Mouse (Mus musculus) lung, embryonic 14.5 days (tissue): ENCODE results near the gene Mylk. TPM values are rescaled to one million over a fixed set of nuclear protein-coding genes. Genes with fewer than 3 reads are reported as not detected.
"Not testable (repeated sequence)": the region's sequence is repeated elsewhere in the genome, so short reads cannot be mapped to it uniquely, and the experiment has no call there.

Experiments
- ATAC-seq: fragments of 200-750 bp; cut with Nextera tagmentation; 2 replicates; pipeline ENCODE4 v1.8.0; 2017; ENCODE audit warnings: mild to moderate bottlenecking, moderate TSS enrichment, moderate library complexity; ENCODE audit not compliant: insufficient read depth
- DNase-seq: peaks from one replicate; pipeline ENCODE4 v3.0.0-alpha.2; 2015
- H3K27ac ChIP-seq: fragments of 300-500 bp; sonication (generic); 2 replicates; pipeline ENCODE4 v1.5.1; 2014; ENCODE audit warnings: low read depth, mild to moderate bottlenecking, moderate library complexity
- H3K27me3 ChIP-seq: fragments of 300-500 bp; sonication (generic); 2 replicates; pipeline ENCODE4 v1.6.1; 2014; ENCODE audit warnings: low read length, control low read depth; ENCODE audit not compliant: insufficient read depth
- H3K36me3 ChIP-seq: fragments of 300-500 bp; sonication (generic); 2 replicates; pipeline ENCODE4 v1.6.1; 2014; ENCODE audit warnings: control low read depth; ENCODE audit not compliant: insufficient read depth
- H3K4me1 ChIP-seq: fragments of 300-500 bp; sonication (generic); 2 replicates; pipeline ENCODE4 v1.6.1; 2014; ENCODE audit warnings: antibody characterized with exemption, control low read depth; ENCODE audit not compliant: insufficient read depth
- H3K4me2 ChIP-seq: fragments of 300-500 bp; sonication (generic); 2 replicates; pipeline ENCODE4 v1.6.1; 2014; ENCODE audit warnings: mild to moderate bottlenecking
- H3K4me3 ChIP-seq: fragments of 300-500 bp; sonication (generic); 2 replicates; pipeline ENCODE4 v1.5.1; 2014; ENCODE audit warnings: low read depth, low read length
- H3K9ac ChIP-seq: fragments of 300-500 bp; sonication (generic); 2 replicates; pipeline ENCODE4 v1.6.1; 2014
- H3K9me3 ChIP-seq: fragments of 300-500 bp; sonication (generic); 2 replicates; pipeline ENCODE4 v1.6.1; 2016; ENCODE audit warnings: low read depth, low read length, control low read depth
- CTCF ChIP-seq: IDR thresholded peaks from 2 replicates; pipeline ENCODE4 v1.5.1; 2016; ENCODE audit warnings: antibody characterized with exemption, low read depth
- WGBS: fragments of 180-500 bp; shearing (Covaris S2); extraction: QIAGEN DNeasy Blood & Tissue Kit; methylation state at CpG from one replicate; pipeline ENCODE4 v1.1.7; 2014; 5-methylcytosine and 5-hydroxymethylcytosine counted together
- polyA plus RNA-seq: library from polyadenylated mRNA; unstranded; fragments of >200 nt; fragmentation: Nextera tagmentation; extraction: Ambion mirVana; gene quantifications from 2 replicates; pipeline ENCODE4 v1.2.1, GENCODE M21; 2014

Gene Mylk
- polyA plus RNA-seq, result 117 and 122 TPM in 2 replicates

DNA sequence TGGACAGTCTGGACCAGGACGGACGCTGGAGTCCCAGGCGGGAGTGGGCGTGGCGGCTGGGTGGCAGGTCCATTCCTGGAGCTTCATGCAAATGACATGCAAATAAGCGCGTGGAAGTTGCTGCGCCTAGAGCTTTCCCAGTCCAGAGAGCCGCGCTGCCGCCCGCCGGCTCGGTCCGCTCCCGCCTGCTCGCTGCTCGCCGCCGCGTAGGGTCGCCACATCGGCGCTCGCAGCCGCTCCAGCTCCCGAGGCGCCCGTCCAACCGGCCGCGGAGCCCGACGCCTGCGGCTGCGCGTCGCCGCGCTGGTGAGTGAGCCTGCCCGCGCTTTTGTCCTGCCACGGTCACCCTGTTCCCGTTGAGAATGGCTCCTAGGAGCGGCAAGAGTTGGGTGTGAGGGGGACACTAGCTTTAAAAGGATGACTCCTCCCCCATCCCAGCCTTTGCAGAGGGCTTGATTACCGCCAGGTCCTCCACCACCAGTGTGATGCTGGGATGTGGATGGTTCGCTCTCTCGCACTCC lies at the start of gene Mylk:
Mylk (plus strand) TSS at position 146 of the 521 bp plus-strand sequence.
- H3K4me3 ChIP-seq, result peak within 1 kb of the TSS; percentile 50
- DNase-seq, result peak; percentile 95
- H3K27ac ChIP-seq, result peak within 1 kb of the TSS; percentile 37; the same call in 1 of the 2 replicates
- peak within 1 kb of the TSS; percentile 53 for H3K9ac ChIP-seq
- peak within 1 kb of the TSS; percentile 87 for H3K4me2 ChIP-seq
- H3K36me3 ChIP-seq, result no peaks in the 10 kb centered on the region
- 0 out of 2 replicates have a peak, but pooled peaks cover 6% of the 10 kb centered on the region for H3K27me3 ChIP-seq
- TF ChIP-seq CTCF, result no peak
- H3K9me3 ChIP-seq, result no peaks in the 10 kb centered on the region
- peak; percentile 95 for ATAC-seq
- peaks cover 4% of the 10 kb centered on the region; the same call in 1 of the 2 replicates for H3K4me1 ChIP-seq
- whole genome bisulfite sequencing, result under 1% methylated on average over 48 of the region's 48 CpGs

DNA sequence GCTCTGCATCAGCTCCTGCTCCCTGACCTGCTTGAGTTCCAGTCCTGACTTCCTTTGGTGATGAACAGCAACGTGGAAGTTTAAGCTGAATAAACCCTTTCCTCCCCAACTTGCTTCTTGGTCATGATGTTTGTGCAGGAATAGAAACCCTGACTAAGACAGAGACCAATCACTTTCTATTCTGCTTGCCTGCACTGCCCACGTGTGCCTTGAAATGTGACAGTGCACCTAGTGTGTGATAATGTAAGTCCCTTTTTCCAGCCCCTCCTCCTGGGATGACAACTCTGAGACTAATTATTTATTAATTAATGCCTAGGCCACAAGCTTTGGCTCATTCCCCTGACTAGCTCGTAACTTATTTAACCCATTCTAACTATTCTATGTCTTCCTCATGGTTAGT lies 46.3 kb upstream of the Mylk start:
- 66% methylated on average over 3 of the region's 3 CpGs for WGBS
- H3K4me2 ChIP-seq, result not testable (repeated sequence)
- H3K36me3 ChIP-seq, result peaks cover 15% of the 10 kb centered on the region; the same call in 1 of the 2 replicates

DNA sequence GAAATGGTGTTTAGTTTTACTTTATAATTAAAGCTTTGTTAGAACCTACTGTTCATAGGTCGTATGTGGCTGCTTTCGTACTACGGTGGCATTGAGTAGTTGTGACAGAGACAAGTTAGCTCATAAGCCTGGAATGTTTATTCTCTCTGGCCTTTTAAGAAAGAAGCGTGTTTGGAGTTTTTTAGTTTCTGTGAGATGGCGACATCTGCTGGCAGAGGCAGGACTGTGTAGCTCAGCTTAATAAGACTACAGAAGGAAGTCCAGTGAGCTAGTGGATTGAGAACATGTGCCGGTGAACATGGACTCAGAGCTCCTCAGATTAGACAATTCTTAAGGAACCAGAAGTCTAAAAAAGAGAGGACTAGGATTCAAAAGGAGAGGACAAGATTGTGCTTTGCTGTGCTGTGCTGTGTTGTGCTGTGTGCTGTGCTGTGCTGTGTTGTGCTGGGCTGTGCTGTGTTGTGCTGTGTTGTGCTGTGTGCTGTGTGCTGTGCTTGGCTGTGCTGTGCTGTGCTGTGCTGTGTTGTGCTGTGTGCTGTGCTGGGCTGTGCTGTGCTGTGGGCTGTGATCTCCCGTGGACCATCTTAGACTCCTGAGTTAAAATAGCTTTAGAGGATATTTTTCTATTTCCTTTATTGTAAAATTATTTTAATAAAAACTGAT lies 44.7 kb upstream of the Mylk start:
- H3K9me3 ChIP-seq, result no peaks in the 10 kb centered on the region
- peak; percentile 83 for TF ChIP-seq CTCF
- H3K27ac ChIP-seq, result no peak overlapping the region
- no peak overlapping the region for H3K4me3 ChIP-seq
- H3K27me3 ChIP-seq, result no peaks in the 10 kb centered on the region
- peaks cover 22% of the 10 kb centered on the region for H3K36me3 ChIP-seq
- 16% methylated on average over 7 of the region's 7 CpGs for WGBS
- no peaks in the 10 kb centered on the region for H3K4me1 ChIP-seq
- ATAC-seq (peak; percentile 86), DNase-seq (peak; percentile 96)
- H3K9ac ChIP-seq, result no peak overlapping the region
- no peak overlapping the region for H3K4me2 ChIP-seq

More for the DNA sequence above, 46.3 kb upstream of the Mylk start:
- H3K27me3 ChIP-seq, DNase-seq, ATAC-seq, H3K4me3 ChIP-seq, H3K27ac ChIP-seq, H3K9me3 ChIP-seq, H3K9ac ChIP-seq, H3K4me1 ChIP-seq: not testable (repeated sequence)

GRCm38 (mm10) chr16:34700828-34701216 lies 44.2 kb upstream of the Mylk start:
- H3K9ac ChIP-seq, result no peak overlapping the region
- peaks cover 27% of the 10 kb centered on the region for H3K36me3 ChIP-seq
- no peak overlapping the region for H3K4me3 ChIP-seq
- no peak overlapping the region for H3K4me2 ChIP-seq
- peak; percentile 43; the same call in 1 of the 2 replicates for ATAC-seq
- WGBS, result 59% methylated on average over 6 of the region's 6 CpGs
- no peak overlapping the region for H3K27ac ChIP-seq
- TF ChIP-seq CTCF, result no peak
- H3K4me1 ChIP-seq, result no peaks in the 10 kb centered on the region
- H3K27me3 ChIP-seq, result no peaks in the 10 kb centered on the region
- no peaks in the 10 kb centered on the region for H3K9me3 ChIP-seq
- peak; percentile 17 for DNase-seq

DNA sequence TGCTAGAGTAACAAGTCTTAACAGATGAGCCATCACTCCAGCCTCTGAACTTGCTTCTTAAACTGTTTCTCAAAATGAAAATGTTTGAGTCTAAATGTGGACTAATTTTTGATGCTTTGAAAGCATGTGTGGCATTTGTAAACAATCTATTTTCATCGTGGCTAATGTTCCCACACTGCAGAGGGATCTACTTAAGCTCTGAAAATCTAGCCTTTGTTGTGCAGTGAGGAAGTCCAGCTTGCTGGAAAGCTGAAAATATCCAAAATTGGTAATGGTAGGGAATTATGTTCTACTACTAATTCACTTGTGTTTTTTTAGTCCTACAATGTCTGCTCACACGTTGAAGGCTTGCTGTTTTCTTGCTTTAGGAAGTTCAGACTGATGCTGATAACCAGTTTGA lies 39.0 kb upstream of the Mylk start:
- ATAC-seq (no peak), DNase-seq (peak; percentile 39)
- no peak overlapping the region for H3K4me3 ChIP-seq
- TF ChIP-seq CTCF, result no peak
- no peaks in the 10 kb centered on the region for H3K4me1 ChIP-seq
- peak overlapping the region; percentile 61; the same call in 1 of the 2 replicates for H3K27ac ChIP-seq
- H3K9me3 ChIP-seq, result no peaks in the 10 kb centered on the region
- H3K9ac ChIP-seq, result no peak overlapping the region
- H3K27me3 ChIP-seq, result no peaks in the 10 kb centered on the region
- WGBS, result 60% methylated on average over 2 of the region's 2 CpGs
- H3K36me3 ChIP-seq, result peaks cover 37% of the 10 kb centered on the region
- H3K4me2 ChIP-seq, result no peak overlapping the region

DNA sequence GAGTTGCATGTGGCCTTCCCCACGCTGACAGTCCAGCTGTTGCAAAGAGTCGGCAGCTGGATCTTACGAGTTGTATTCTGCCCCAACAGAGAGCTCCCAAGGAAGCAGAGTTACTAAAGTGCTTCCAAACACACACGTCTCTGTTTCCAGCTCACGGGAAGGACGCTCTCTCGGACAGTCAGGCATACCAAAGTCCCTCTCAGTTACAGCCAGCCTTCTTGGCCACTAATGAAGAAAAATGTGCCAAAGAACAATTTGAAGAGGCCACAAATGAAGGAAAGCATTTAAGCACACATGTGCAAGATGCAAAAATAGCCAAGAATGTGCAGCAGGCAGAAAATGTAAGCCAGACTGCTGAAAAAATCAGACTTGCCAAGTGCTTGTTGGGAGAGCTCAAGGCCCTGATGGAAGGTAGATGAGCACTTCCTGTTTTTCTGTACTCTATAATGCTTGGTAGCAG lies 38.5 kb upstream of the Mylk start:
- 51% methylated on average over 7 of the region's 7 CpGs for WGBS
- ATAC-seq, result no peak
- H3K27me3 ChIP-seq, result no peaks in the 10 kb centered on the region
- H3K9me3 ChIP-seq, result no peaks in the 10 kb centered on the region
- no peak overlapping the region for H3K4me2 ChIP-seq
- H3K4me3 ChIP-seq, result no peak overlapping the region
- peak; percentile 47 for DNase-seq
- no peaks in the 10 kb centered on the region for H3K4me1 ChIP-seq
- H3K27ac ChIP-seq, result peak overlapping the region; percentile 61; the same call in 1 of the 2 replicates
- no peak for TF ChIP-seq CTCF
- H3K36me3 ChIP-seq, result peaks cover 37% of the 10 kb centered on the region
- no peak overlapping the region for H3K9ac ChIP-seq

DNA sequence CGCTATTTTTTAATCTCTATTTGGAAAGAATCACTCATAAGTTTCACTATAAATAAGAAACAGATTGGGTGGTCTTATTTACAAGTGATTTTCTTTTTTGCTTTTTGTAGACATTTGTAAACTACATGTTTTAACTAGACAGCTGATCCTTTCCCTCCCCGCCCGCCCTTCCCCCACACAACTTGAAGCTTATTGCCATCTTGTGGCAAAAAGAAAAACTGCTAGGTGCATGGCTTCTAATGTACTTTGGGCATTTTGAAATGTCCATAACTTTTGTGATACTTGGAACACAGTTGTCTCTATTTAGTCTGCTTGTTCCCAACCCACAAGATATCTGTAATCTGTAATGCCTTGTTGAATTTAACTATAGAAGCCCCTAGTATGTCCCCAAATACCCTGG lies 33.5 kb upstream of the Mylk start:
- DNase-seq, result peak; percentile 66
- H3K9ac ChIP-seq, result no peak overlapping the region
- no peak overlapping the region for H3K27ac ChIP-seq
- TF ChIP-seq CTCF, result peak; percentile 64
- H3K27me3 ChIP-seq, result no peaks in the 10 kb centered on the region
- H3K36me3 ChIP-seq, result peaks cover 24% of the 10 kb centered on the region
- 64% methylated on average over 3 of the region's 3 CpGs for WGBS
- no peak overlapping the region for H3K4me2 ChIP-seq
- ATAC-seq, result no peak
- no peak overlapping the region for H3K4me3 ChIP-seq
- no peaks in the 10 kb centered on the region for H3K9me3 ChIP-seq
- H3K4me1 ChIP-seq, result no peaks in the 10 kb centered on the region
